Mouse (Mus musculus) intestine, embryonic 14.5 days (tissue): ENCODE measurements around the gene Eif2a. TPM values are rescaled to one million over a fixed set of nuclear protein-coding genes. Genes with fewer than 3 reads are reported as not detected.

Experiments
- ATAC-seq: fragments of 200-750 bp; cut with Nextera tagmentation; replicated peaks from 2 replicates; pipeline ENCODE4 v1.8.0; 2017; ENCODE audit warnings: low read depth, moderate number of reproducible peaks, moderate TSS enrichment, moderate library complexity; ENCODE audit not compliant: low FRiP score, low TSS enrichment
- DNase-seq: peaks from one replicate; pipeline ENCODE4 v3.0.0-alpha.2; 2018; ENCODE audit warnings: low spot score
- H3K27ac ChIP-seq: fragments of 300-500 bp; sonication (generic); 2 replicates; pipeline ENCODE4 v1.5.1; 2014; ENCODE audit warnings: low read depth, mild to moderate bottlenecking, control low read depth
- H3K27me3 ChIP-seq: fragments of 300-500 bp; sonication (generic); replicated peaks from 2 replicates; pipeline ENCODE4 v1.6.1; 2014; ENCODE audit warnings: low read length, control low read depth; ENCODE audit not compliant: control insufficient read depth, insufficient read depth
- H3K36me3 ChIP-seq: fragments of 300-500 bp; sonication (generic); 2 replicates; pipeline ENCODE4 v1.6.1; 2014; ENCODE audit warnings: low read length, control low read depth; ENCODE audit not compliant: control insufficient read depth, insufficient read depth
- H3K4me1 ChIP-seq: fragments of 300-500 bp; sonication (generic); replicated peaks from 2 replicates; pipeline ENCODE4 v1.6.1; 2014; ENCODE audit warnings: low read length, control low read depth, mixed read lengths; ENCODE audit not compliant: control insufficient read depth, insufficient read depth
- H3K4me2 ChIP-seq: fragments of 300-500 bp; sonication (generic); 2 replicates; pipeline ENCODE4 v1.6.1; 2014; ENCODE audit warnings: low read length
- H3K4me3 ChIP-seq: fragments of 300-500 bp; sonication (generic); 2 replicates; pipeline ENCODE4 v1.5.1; 2014; ENCODE audit warnings: low read depth, low read length, control low read depth, mixed read lengths
- H3K9ac ChIP-seq: fragments of 300-500 bp; sonication (generic); 2 replicates; pipeline ENCODE4 v1.6.1; 2014; ENCODE audit warnings: mild to moderate bottlenecking, low read length
- H3K9me3 ChIP-seq: fragments of 300-500 bp; sonication (generic); 2 replicates; pipeline ENCODE4 v1.6.1; 2016; ENCODE audit warnings: low read length, control low read depth; ENCODE audit not compliant: control insufficient read depth
- WGBS: fragments of 180-500 bp; shearing (Covaris S2); extraction: QIAGEN DNeasy Blood & Tissue Kit; methylation state at CpG from one replicate; pipeline ENCODE4 v1.1.7; 2014; 5-methylcytosine and 5-hydroxymethylcytosine counted together
- polyA plus RNA-seq: library from polyadenylated mRNA; unstranded; fragments of >200 nt; fragmentation: Nextera tagmentation; extraction: Ambion mirVana; gene quantifications from 2 replicates; pipeline ENCODE4 v1.2.1, GENCODE M21; 2014

Gene Eif2a
- 53.8 and 59.1 TPM in 2 replicates for polyA plus RNA-seq

- Histone ChIP-seq H3K9me3 (no peaks in the 10 kb centered on the region), H3K4me2 (peak within 1 kb of the TSS; percentile 83), H3K36me3 (peaks cover 23% of the 10 kb centered on the region), H3K27ac (peak within 1 kb of the TSS; percentile 93), H3K27me3 (no peaks in the 10 kb centered on the region), H3K9ac (peak within 1 kb of the TSS; percentile 96), H3K4me3 (peak within 1 kb of the TSS; percentile 94), H3K4me1 (peaks cover 15% of the 10 kb centered on the region; the same call in 1 of the 2 replicates)
- DNase-seq (peak; percentile 96), ATAC-seq (peak; percentile 99)
- WGBS = under 1% methylated on average over 57 of the region's 57 CpGs
Measured at GRCm38 (mm10) chr3:58525652-58526407, at the start of gene Eif2a, which contains the start of gene Serp1. Gene Eif2a (plus strand): TSS chr3:58525821. Gene Serp1 (minus strand): TSS chr3:58525892.

GRCm38 (mm10) chr3:58478755-58479455, 46.7 kb upstream of the Eif2a start:
- Histone ChIP-seq H3K4me3 (no peak overlapping the region), H3K27me3 (no peaks in the 10 kb centered on the region), H3K9ac (no peak overlapping the region), H3K36me3 (no peaks in the 10 kb centered on the region), H3K4me2 (no peak overlapping the region), H3K9me3 (no peaks in the 10 kb centered on the region), H3K27ac (no peak overlapping the region), H3K4me1 (no peaks in the 10 kb centered on the region)
- 80% methylated on average over 2 of the region's 2 CpGs for WGBS
- DNase-seq (no peak), ATAC-seq (no peak)

GRCm38 (mm10) chr3:58485883-58486282, 39.7 kb upstream of the Eif2a start:
- 63% methylated on average over 7 of the region's 7 CpGs for WGBS
- Histone ChIP-seq H3K9me3 (no peaks in the 10 kb centered on the region), H3K4me3 (no peak overlapping the region), H3K9ac (no peak overlapping the region), H3K36me3 (no peaks in the 10 kb centered on the region), H3K27me3 (no peaks in the 10 kb centered on the region), H3K4me2 (no peak overlapping the region), H3K4me1 (no peaks in the 10 kb centered on the region), H3K27ac (no peak overlapping the region)
- ATAC-seq (no peak), DNase-seq (no peak)

GRCm38 (mm10) chr3:58487121-58487520, 38.5 kb upstream of the Eif2a start:
- H3K4me2 ChIP-seq = no peak overlapping the region
- no peaks in the 10 kb centered on the region for H3K27me3 ChIP-seq
- H3K27ac ChIP-seq = no peak overlapping the region
- no peak overlapping the region for H3K4me3 ChIP-seq
- no peaks in the 10 kb centered on the region for H3K36me3 ChIP-seq
- H3K4me1 ChIP-seq = no peaks in the 10 kb centered on the region
- 61% methylated on average over 3 of the region's 3 CpGs for WGBS
- H3K9me3 ChIP-seq = no peaks in the 10 kb centered on the region
- no peak overlapping the region for H3K9ac ChIP-seq
- DNase-seq (no peak), ATAC-seq (no peak)

GRCm38 (mm10) chr3:58487999-58488775, 37.4 kb upstream of the Eif2a start:
- WGBS = 82% methylated on average over 8 of the region's 8 CpGs

GRCm38 (mm10) chr3:58490787-58491186, 34.8 kb upstream of the Eif2a start:
- no peak for DNase-seq
- Histone ChIP-seq H3K36me3 (no peaks in the 10 kb centered on the region), H3K27ac (no peak overlapping the region), H3K9me3 (no peaks in the 10 kb centered on the region), H3K4me2 (no peak overlapping the region), H3K9ac (no peak overlapping the region), H3K27me3 (no peaks in the 10 kb centered on the region), H3K4me3 (no peak overlapping the region), H3K4me1 (no peaks in the 10 kb centered on the region)
- WGBS = 72% methylated on average over 7 of the region's 7 CpGs
- ATAC-seq = no peak

More at GRCm38 (mm10) chr3:58487999-58488775, 37.4 kb upstream of the Eif2a start:
- DNase-seq (no peak), ATAC-seq (no peak)
- no peak overlapping the region for H3K4me2 ChIP-seq
- H3K36me3 ChIP-seq = no peaks in the 10 kb centered on the region
- no peak overlapping the region for H3K27ac ChIP-seq
- H3K4me1 ChIP-seq = no peaks in the 10 kb centered on the region
- no peak overlapping the region for H3K9ac ChIP-seq
- no peaks in the 10 kb centered on the region for H3K9me3 ChIP-seq
- H3K4me3 ChIP-seq = no peak overlapping the region
- no peaks in the 10 kb centered on the region for H3K27me3 ChIP-seq

- Histone ChIP-seq H3K27me3 (no peaks in the 10 kb centered on the region), H3K27ac (no peak overlapping the region), H3K4me2 (no peak overlapping the region), H3K36me3 (no peaks in the 10 kb centered on the region), H3K9me3 (no peaks in the 10 kb centered on the region), H3K9ac (no peak overlapping the region), H3K4me1 (no peaks in the 10 kb centered on the region), H3K4me3 (no peak overlapping the region)
- 53% methylated on average over 4 of the region's 4 CpGs for WGBS
- DNase-seq (no peak), ATAC-seq (no peak)
Measured at GRCm38 (mm10) chr3:58493621-58494020, 32.0 kb upstream of the Eif2a start.

- Histone ChIP-seq H3K9ac (no peak overlapping the region), H3K4me3 (no peak overlapping the region), H3K9me3 (no peaks in the 10 kb centered on the region), H3K4me1 (no peaks in the 10 kb centered on the region), H3K36me3 (no peaks in the 10 kb centered on the region), H3K27ac (no peak overlapping the region), H3K27me3 (no peaks in the 10 kb centered on the region), H3K4me2 (no peak overlapping the region)
- no peak for ATAC-seq
- 45% methylated on average over 2 of the region's 2 CpGs for WGBS
- DNase-seq = no peak
Measured at GRCm38 (mm10) chr3:58501961-58502360, 23.7 kb upstream of the Eif2a start.
